Mouse (Mus musculus) C2C12 (cell line): ENCODE measurements around the gene Arrdc2.

Source experiments
- CTCF ChIP-seq: IDR thresholded peaks from one replicate; pipeline ENCODE4 v1.5.1; 2011; ENCODE audit not compliant: control insufficient read depth, insufficient read depth, insufficient read length
- USF1 ChIP-seq: IDR thresholded peaks from one replicate; pipeline ENCODE4 v1.6.1; 2011; ENCODE audit warnings: low read depth, mild to moderate bottlenecking, control low read depth, moderate library complexity

DNA sequence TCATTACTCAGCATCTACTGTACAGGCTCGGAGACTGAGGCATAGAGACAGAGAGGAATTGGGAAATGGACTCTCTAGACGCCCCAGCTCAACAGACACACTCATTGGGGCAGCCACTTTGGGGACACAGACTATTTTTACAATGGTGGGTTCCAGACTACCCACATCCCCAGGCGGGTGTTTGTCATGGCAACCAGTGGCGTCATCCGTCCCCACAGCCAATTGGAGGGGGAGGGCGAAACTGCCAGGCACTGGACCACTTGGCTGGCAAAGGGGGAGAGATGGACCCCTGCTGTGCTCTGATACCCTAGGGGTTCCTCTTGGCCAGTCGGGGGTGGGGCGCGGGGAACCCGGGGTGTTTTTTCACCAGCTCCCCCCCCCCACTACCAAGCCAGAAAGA is 38.9 kb downstream of the Arrdc2 start:
- no peak for TF ChIP-seq USF1
- no peak for TF ChIP-seq CTCF
